Mouse (Mus musculus) G1E (cell line): ENCODE data around the gene BC030867.

Experiments used
- CTCF ChIP-seq: IDR thresholded peaks from 2 replicates; pipeline ENCODE4 v1.5.1; 2012; ENCODE audit warnings: low read depth, low read length, inconsistent platforms, mixed read lengths
- GATA1 ChIP-seq: IDR thresholded peaks from 2 replicates; pipeline ENCODE4 v1.6.1; 2012; ENCODE audit warnings: borderline replicate concordance, low read length, inconsistent platforms, mixed read lengths
- GATA2 ChIP-seq: IDR thresholded peaks from 2 replicates; pipeline ENCODE4 v1.6.1; 2012; ENCODE audit warnings: low read depth, low read length, inconsistent platforms, borderline replicate concordance
- POLR2AphosphoS5 ChIP-seq: IDR thresholded peaks from 2 replicates; pipeline ENCODE4 v1.6.1; 2012; ENCODE audit warnings: low read depth, low read length, inconsistent platforms; ENCODE audit not compliant: insufficient replicate concordance
- TAL1 ChIP-seq: conservative IDR thresholded peaks from 2 replicates; pipeline ENCODE4 v1.6.1; 2012; ENCODE audit warnings: low read depth, low read length, inconsistent platforms, mixed read lengths

DNA sequence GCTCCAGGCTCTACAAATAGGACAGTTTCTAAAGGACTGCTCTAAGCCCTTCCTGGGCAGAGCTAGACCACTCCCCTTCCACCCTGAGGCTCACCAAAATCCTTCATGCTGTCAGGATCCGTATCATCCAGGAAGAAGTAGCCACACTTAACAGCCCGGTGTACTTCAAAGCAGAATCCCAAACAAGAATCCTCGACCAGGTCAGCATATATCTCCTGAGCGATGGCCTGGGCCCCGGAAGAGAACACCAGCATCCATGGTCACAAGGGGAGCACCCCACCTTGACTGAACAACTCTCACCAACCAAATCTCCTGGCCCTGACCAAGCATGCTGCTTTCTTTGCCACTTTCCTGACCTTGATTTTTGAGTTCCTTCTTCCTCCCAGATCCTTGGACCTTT lies 45.7 kb downstream of the BC030867 start:
- TF ChIP-seq POLR2AphosphoS5 (no peak), CTCF (no peak), GATA1 (no peak), TAL1 (no peak), GATA2 (no peak)
